Mouse (Mus musculus) bone marrow, adult 2 months (tissue): Measurements from ENCODE around the gene Tmem45b. TPM values are rescaled to one million over a fixed set of nuclear protein-coding genes. Genes with fewer than 3 reads are reported as not detected.
"Not testable (repeated sequence)": the region's sequence is repeated elsewhere in the genome, so short reads cannot be mapped to it uniquely, and the experiment has no call there.

Source experiments
- H3K27ac ChIP-seq: fragments of 200-500 bp; 2 replicates; pipeline ENCODE4 v1.5.1; 2012; ENCODE audit warnings: low read depth, mild to moderate bottlenecking, control low read depth, inconsistent platforms, low read length; ENCODE audit not compliant: control insufficient read depth, poor library complexity, insufficient read depth
- H3K4me1 ChIP-seq: fragments of 200-500 bp; 2 replicates; pipeline ENCODE4 v1.6.1; 2011; ENCODE audit warnings: low read length; ENCODE audit not compliant: control insufficient read depth, insufficient read depth
- H3K4me3 ChIP-seq: fragments of 200-500 bp; replicated peaks from 2 replicates; pipeline ENCODE3; 2011; ENCODE audit warnings: mild to moderate bottlenecking, low read depth, low read length, control low read depth; ENCODE audit not compliant: control insufficient read depth
- CTCF ChIP-seq: fragments of 200-500 bp; IDR thresholded peaks from 2 replicates; pipeline ENCODE4 v1.5.1; 2011; ENCODE audit warnings: low read length, control low read depth; ENCODE audit not compliant: control insufficient read depth, insufficient read depth
- POLR2A ChIP-seq: fragments of 200-500 bp; IDR thresholded peaks from 2 replicates; pipeline ENCODE4 v1.6.1; 2011; ENCODE audit warnings: low read depth, mild to moderate bottlenecking, control low read depth, low read length, borderline replicate concordance; ENCODE audit not compliant: control insufficient read depth
- WGBS: fragments of 180-500 bp; shearing (Covaris S2); methylation state at CpG from one replicate; pipeline ENCODE4 v1.1.7; 2018; 5-methylcytosine and 5-hydroxymethylcytosine counted together
- polyA plus RNA-seq: library from polyadenylated mRNA; stranded (reverse); fragments of >200 nt; gene quantifications from 2 replicates; pipeline ENCODE4 v1.2.4, GENCODE M21; 2011; ENCODE audit warnings: low replicate concordance; ENCODE audit not compliant: missing spikeins, insufficient read depth, insufficient read length

Tmem45b gene
- polyA plus RNA-seq: 0.90 TPM in 1 of 2 replicates, not detected in the other

DNA sequence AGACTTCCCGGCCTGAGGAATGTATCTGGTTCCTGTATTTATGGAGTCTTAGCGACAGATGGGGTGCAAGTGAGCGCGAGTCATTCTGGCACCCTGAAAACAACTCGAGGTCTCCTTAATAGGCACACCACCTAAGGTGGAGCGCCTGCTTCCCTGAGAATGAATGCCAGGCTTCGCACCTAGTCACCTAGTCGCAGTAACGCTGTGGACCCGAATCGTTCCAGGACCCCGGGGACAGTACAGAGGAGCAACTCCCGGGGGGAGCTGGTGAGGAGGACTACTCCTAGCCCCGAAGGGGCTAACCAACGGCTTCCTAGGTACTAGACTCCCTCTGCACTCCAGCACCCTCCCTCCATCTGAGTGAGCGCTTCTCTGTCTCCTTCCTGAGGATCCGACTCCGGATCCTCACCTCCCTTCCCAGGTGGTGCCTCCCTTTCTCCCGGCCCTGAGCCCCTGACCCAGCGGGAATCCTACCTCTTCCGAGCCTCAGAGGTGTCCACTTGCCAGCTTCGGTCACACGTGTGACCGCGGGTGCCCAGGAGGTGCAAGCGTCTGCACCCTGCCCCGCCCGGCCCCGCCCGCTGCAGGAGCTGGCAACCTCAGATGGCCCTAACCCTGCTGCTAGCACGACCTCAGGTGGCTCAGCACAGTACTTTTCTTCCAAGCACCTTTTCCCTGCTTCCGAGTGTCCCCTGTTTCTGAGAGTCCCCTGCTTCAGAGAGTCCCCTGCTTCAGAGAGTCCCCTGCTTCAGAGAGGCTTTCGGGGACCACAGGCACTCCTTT lies at the start of gene Tmem45b:
TSS of gene Tmem45b (minus strand) at position 771 of the 783 bp plus-strand sequence.
- 10% methylated on average over 33 of the region's 33 CpGs for WGBS
- TF ChIP-seq POLR2A (no peak), CTCF (no peak)
- H3K4me3 ChIP-seq: no peak within 1 kb of the TSS
- H3K27ac ChIP-seq: no peak within 1 kb of the TSS
- no peaks in the 10 kb centered on the region for H3K4me1 ChIP-seq

DNA sequence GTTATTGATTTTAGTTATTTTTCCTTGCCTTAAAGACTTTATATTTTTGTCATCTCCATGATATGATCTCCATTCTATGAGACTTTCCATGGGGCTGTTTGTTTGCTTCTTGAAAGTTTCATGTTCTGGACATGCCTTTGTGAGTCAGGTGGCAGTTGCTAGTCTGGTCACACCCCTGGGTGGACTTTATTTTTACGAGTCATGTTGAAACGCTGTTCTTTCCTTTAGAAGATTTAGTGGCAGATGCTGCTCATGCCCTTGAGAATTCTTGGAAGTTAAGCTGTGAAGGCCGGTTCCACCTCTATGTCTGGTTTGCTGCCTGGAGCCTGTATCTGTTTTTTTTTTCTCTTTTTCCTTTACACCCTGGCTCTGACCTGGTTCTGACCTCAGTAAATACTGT lies 43.9 kb upstream of the Tmem45b start:
- H3K4me3 ChIP-seq: no peak overlapping the region
- 69% methylated on average over 3 of the region's 3 CpGs for WGBS
- H3K4me1 ChIP-seq: no peaks in the 10 kb centered on the region
- TF ChIP-seq CTCF (no peak), POLR2A (no peak)
- H3K27ac ChIP-seq: no peak overlapping the region

GRCm38 (mm10) chr9:31501221-31501620 lies 37.0 kb upstream of the Tmem45b start:
- H3K27ac ChIP-seq, H3K4me3 ChIP-seq, H3K4me1 ChIP-seq: not testable (repeated sequence)
- WGBS: 0% methylated on average over 1 of the region's 1 CpGs

DNA sequence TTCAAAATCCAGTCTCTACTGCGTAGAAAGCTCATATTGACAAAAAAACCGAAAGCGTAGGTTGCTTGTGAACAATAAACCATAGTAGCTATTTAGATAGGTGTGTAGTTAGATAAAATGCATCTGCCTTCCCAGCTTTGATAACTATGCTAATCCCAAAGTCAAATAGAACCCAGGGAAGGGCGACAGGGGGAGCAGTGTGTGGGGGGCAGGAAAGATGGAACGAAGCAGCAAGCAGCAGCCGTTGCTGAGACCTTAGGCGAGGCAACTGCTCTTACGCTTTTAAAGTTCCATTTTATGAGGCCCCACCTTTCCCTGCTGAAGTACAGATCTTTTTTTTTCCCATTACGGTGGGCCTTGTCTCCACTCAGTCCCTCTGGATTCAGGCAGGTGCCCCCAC lies 1.1 kb downstream of the Tmem45b start:
- Histone ChIP-seq H3K4me1 (no peaks in the 10 kb centered on the region), H3K4me3 (no peak overlapping the region), H3K27ac (no peak overlapping the region)
- 66% methylated on average over 9 of the region's 9 CpGs for WGBS
- no peak for TF ChIP-seq CTCF
- no peak for TF ChIP-seq POLR2A

DNA sequence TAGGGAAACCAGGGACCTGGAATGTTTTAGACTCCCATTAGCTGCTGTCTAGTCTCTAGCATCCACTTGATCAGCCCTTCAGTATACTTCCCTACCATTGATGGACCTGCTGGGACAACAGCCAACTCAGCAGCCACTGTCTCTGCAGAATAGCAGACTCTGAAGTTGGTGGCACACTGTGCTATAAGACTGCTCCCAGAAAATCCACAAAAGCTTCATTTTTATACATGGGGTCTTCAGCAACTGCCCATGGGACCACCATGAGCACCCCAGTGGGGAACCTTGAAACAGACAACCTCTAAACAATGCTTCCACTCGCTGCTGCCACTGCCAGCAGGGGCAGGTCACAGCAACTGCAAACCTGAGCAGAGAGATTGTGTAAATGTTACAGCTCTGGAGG lies 9.9 kb downstream of the Tmem45b start:
- Histone ChIP-seq H3K27ac (no peak overlapping the region), H3K4me1 (no peaks in the 10 kb centered on the region; the same call in 1 of the 2 replicates), H3K4me3 (no peak overlapping the region)
- WGBS: 50% methylated on average over 1 of the region's 1 CpGs
- TF ChIP-seq POLR2A (no peak), CTCF (no peak)

DNA sequence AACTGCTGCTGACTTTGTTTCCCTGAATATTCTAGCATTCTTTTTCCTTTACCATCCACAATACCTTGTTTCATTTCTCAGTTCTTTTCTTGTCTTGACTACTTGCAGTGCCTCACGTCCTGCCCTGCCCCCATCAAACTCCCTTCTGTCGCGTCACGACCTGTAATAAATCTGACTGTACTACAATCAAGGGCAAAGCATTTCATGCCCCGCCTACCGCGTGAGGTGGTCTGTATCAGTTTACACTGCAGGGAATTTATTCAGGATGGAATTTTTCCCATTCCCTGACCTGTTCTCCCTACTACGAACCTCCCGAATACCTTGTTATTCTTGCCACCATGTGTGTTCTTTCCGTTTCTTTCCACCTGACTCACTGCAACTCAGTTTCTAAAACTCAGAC lies 12.1 kb downstream of the Tmem45b start:
- WGBS: 60% methylated on average over 10 of the region's 10 CpGs
- no peak overlapping the region for H3K27ac ChIP-seq
- no peaks in the 10 kb centered on the region; the same call in 1 of the 2 replicates for H3K4me1 ChIP-seq
- no peak for TF ChIP-seq POLR2A
- TF ChIP-seq CTCF: no peak
- H3K4me3 ChIP-seq: no peak overlapping the region

GRCm38 (mm10) chr9:31449145-31449772 lies 15.0 kb downstream of the Tmem45b start:
- Histone ChIP-seq H3K27ac (no peak overlapping the region), H3K4me3 (no peak overlapping the region), H3K4me1 (no peaks in the 10 kb centered on the region; the same call in 1 of the 2 replicates)
- TF ChIP-seq POLR2A (no peak), CTCF (no peak)
- 75% methylated on average over 7 of the region's 7 CpGs for WGBS

DNA sequence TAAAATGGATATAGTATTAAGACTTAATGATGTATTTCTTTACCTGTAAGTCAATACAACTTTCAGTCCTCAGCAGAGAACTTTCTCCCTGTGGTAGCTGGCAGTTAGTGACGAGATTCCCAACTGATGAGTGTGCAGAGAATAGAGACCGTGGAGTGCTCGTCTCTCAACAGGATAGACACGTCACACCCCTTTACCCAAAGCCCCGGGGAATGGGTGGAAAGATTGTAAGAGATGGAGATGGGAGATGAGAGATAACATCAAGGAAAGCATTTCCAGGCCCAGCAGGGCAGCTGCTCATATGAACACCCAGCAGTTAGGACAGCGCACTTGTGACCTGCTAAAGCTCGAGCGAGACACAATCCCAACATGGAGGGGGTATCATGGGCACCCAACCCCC lies 20.0 kb downstream of the Tmem45b start:
- Histone ChIP-seq H3K4me3 (no peak overlapping the region), H3K4me1 (no peaks in the 10 kb centered on the region), H3K27ac (no peak overlapping the region)
- TF ChIP-seq POLR2A: no peak
- TF ChIP-seq CTCF: no peak
- WGBS: 84% methylated on average over 8 of the region's 8 CpGs
